Mouse (Mus musculus) pancreas, adult 10 weeks (tissue): Measurements from ENCODE around the gene Zmynd8. TPM values are rescaled to one million over a fixed set of nuclear protein-coding genes. Genes with fewer than 3 reads are reported as not detected.

ENCODE experiments used
- polyA plus RNA-seq: library from polyadenylated mRNA; stranded (reverse); fragments of 350-450 nt; fragmentation: Illumina TruSeq; extraction: RNeasy Lipid Tissue Mini Kit (QIAGEN cat#74804); gene quantifications from one replicate; pipeline ENCODE4 v1.2.3, GENCODE M21; 2015; ENCODE audit warnings: low read depth, low replicate concordance; ENCODE audit not compliant: insufficient read depth

Gene Zmynd8
- 8.7 TPM for polyA plus RNA-seq

DNA sequence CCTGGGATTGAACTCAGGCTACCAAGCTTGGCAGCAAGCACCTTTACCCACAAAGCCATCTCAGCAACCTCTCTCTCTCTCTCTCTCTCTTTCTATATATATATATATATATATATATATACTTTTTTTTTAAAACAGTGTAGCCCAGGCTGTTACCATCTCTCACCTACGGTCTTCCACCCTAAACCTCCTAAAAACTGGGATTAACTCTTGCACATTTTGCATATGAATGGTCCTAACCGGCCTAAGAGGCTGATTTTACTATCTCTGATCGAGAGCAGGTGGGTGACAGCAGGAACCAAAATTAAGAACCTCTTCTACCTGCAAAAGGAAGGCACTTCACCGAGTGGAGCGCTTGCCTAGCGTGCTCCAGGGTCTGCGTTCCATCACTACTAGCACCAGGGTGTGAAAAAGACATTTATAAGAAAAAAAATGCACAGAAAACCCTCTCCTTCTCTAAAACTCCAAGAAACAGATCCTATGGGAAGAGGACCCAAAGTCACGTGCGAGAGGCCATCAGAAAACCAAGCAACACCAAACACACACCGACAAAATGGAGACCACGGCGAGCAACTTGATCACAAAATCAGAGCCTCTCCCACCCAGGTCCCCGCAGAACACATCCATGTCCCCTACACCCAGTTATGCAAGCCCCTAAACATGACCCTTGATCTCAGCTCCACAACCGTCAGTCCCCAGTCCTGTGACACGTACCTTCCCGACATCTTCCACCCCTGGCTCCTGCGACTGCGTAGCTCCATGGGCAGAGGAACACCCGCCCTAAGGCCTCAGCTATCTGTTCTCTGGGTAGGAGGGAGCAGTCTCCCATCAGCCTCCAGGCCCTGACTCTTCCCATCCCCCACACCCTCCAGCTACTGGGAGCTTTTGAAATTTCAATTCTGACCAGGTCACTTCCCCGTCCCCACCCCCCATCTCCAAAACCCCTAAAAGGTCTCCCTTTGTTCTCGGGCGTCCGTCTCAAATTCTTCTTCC lies at the start of gene Zmynd8:
Gene Zmynd8 (minus strand): TSS at position 815 of the 993 bp plus-strand sequence.

Other genes starting within 250 kb of the Zmynd8 start
- gene Ncoa3, start 93.6 kb upstream of the Zmynd8 start, polyA plus RNA-seq: 7.1 TPM